Mouse (Mus musculus): ENCODE results near the gene Agbl4. TPM values are rescaled to one million over a fixed set of nuclear protein-coding genes. Genes with fewer than 3 reads are reported as not detected.

Agbl4 gene
- total RNA-seq, 2 experiments from 2014 or later: 13.4 to 15.3 TPM

GRCm38 (mm10) chr4:111432417-111432816, 1035.0 kb downstream of the Agbl4 start:
- no peak for DNase-seq (ENCODE audit: extremely low spot score in 1 of 2, low spot score in 1 of 2)

DNA sequence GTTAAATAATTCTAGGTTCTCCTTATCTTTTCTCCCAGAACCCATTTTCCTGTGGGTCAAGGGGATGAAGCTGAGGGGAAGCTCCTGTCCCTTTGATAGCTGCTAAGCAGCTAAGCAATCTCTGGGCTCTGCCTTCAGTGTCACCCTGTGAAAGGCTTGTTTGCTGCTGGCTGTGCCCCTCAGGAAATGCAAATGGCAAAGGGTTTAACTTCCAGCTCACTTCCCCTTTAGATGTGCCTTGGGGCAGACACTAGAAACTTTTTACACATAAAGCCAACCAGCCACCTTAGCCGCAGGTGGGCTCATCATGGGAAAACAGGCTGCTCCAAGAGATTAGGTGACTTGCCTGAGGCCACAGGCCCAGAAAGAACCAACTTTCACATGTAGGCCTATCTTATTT, 1044.2 kb downstream of the Agbl4 start:
- no peak for DNase-seq (ENCODE audit: extremely low spot score in 1 of 2, low spot score in 1 of 2)

- DNase-seq (ENCODE audit: extremely low spot score in 1 of 2, low spot score in 1 of 2): peak; percentile 19 to 55
These were observed 1045.2 kb downstream of the Agbl4 start for GRCm38 (mm10) chr4:111442435-111443238.

GRCm38 (mm10) chr4:111443906-111444615, 1046.6 kb downstream of the Agbl4 start:
- DNase-seq (ENCODE audit: extremely low spot score in 1 of 2, low spot score in 1 of 2): no peak

- DNase-seq (ENCODE audit: extremely low spot score in 1 of 2, low spot score in 1 of 2): no peak
These were observed 1047.2 kb downstream of the Agbl4 start for GRCm38 (mm10) chr4:111444616-111445160.

GRCm38 (mm10) chr4:111447918-111448317, 1050.5 kb downstream of the Agbl4 start:
- no peak for DNase-seq (ENCODE audit: extremely low spot score in 1 of 2, low spot score in 1 of 2)

DNA sequence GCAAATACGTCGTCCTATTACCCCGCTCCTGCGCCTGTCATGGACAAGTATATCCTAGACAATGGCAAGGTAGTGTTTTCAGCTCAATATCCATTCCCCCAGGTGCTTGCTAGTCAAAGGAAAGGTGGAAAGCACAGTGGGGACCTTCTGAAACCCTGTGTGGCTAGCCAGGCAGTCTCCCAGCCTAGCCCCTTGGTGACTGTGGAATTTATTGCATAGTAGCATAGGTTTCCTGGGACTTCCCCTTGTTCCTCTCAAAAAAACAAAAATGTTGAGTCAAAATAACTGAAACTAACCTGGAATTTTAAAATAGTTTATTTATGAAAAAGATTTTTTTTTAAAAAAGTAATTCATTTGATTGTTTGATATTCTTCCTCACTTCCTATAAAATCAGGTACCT, 1051.1 kb downstream of the Agbl4 start:
- DNase-seq (ENCODE audit: extremely low spot score in 1 of 2, low spot score in 1 of 2): no peak

DNA sequence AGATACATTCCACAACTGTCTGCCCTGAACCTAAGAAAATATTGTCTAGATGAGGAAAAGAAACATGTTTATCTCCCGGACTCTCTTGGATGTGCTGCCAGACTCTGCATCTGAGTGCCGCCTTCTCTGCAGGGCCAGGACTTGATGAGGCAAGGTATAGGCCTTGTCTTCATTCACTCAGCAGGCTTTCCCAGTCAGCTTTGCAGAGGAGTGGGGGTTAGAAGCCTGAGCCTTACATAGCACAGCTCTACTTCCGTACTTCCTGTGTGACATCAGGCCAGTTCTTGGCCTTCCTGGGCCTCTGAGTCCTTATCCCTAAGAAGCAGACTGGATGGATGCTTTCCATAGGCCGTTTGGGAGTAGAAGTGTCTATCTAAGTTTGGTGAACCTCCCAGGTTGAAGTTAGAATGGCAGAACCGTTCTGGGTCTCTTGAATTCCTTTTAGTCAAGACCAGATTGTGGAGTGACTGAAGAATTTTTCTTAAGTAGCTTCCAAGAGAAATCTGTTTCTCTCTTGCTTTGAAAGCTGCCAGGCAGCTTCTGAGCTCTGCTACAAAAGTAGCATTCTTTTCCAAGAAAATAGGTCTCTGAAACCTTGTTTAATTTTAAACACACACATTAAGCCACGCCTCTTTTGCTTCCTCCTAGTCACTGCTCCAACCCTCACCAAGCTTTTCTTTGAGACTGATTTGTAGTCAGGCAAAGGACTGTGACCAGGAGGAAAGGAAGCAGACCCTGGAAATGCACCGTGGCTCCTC, 1052.2 kb downstream of the Agbl4 start:
- no peak for DNase-seq (ENCODE audit: extremely low spot score in 1 of 2, low spot score in 1 of 2)

DNA sequence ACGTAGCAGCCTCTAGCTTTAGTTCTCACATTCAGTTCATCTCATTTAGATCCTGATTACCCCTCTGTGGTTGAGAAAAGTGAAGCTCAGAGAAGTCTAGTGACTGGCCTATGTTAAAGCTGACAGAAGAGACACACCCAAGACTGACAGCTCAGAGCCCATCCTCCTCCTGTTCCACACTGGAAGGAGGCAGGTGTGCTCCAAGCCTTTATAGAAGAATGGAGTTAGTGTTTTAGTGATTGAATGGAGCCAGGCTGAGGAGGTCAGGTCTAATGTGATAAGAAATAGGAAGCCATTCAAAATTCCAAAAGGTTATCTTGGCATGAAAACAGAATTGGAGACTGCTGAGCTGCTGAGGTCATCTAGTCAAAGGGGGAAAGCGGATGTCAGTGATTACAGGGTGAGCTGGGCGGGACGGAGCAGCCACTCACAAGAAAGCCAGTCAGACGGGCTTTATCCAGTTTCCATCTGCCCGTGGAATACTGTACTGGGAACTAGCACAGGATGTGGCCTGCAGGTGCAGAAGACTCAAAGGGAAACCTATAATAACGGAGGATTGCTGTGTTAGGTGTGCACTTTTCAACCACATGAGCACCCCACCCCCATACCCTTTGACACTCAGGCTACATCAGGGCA, 1053.9 kb downstream of the Agbl4 start:
- no peak for DNase-seq (ENCODE audit: extremely low spot score in 1 of 2, low spot score in 1 of 2)

DNA sequence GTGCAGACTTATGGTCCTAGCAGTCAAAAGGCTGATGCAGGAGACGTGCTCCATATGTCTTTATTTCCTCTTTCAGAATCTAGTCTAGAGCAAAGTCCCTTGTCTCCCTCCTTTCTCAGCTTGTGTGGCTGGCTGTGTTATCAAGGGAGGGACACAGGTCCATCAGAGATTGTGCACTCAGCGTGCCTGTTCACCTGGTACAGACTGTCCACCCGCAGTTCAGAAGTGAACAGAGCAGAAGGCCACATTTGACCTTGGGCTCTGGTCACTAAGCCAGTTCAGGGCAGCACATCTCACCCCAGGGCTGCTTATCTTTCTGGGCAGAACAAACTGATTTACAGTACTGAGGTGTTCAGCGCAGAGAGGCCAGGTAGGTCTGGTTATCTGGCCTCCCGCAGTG, 1054.7 kb downstream of the Agbl4 start:
- DNase-seq (ENCODE audit: extremely low spot score in 1 of 2, low spot score in 1 of 2): no peak

GRCm38 (mm10) chr4:111453275-111453674, 1055.8 kb downstream of the Agbl4 start:
- no peak for DNase-seq (ENCODE audit: extremely low spot score in 1 of 2, low spot score in 1 of 2)

DNA sequence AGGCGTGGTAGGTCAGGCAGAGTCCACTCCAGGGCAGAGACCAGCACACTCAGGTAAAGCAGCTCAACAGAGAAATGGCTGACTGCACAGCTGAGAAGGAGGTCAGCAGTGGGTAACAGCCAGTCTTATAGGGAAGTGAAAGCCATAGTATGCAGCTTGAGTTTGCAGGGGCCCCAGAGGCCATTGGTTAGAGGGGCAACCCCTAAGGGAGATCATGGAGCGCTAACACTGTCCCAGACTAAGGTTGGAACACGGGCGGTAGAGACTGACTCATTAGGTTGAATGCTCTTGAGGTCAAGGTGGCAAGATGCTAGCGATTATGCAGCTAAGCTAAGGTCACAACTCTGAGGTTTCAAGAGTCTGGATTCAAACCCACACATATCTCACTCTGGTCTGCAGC, 1058.2 kb downstream of the Agbl4 start:
- DNase-seq (ENCODE audit: extremely low spot score in 1 of 2, low spot score in 1 of 2): no peak

DNA sequence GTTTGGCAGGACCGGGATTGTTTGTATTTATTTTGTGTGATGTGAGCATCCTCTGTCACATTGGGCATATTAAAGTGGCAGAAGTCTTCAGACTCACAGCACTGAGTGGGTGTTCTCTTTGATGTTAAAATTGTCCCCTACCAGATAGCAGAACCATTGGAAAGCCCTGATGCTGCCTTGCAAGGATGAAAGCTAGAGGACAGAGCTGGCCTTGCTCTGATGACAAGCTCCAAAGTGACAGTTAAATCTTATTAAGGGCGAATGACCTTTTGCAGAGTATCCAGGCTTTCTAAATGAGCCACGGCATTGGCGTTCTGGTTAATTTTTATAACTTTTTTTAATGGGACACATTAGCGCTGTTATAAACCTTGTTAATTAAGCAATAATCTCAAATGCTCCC, 1060.1 kb downstream of the Agbl4 start:
- no peak for DNase-seq (ENCODE audit: extremely low spot score in 1 of 2, low spot score in 1 of 2)

GRCm38 (mm10) chr4:111467293-111467773, 1069.9 kb downstream of the Agbl4 start:
- DNase-seq (ENCODE audit: extremely low spot score in 1 of 2, low spot score in 1 of 2): no peak

GRCm38 (mm10) chr4:111467796-111468195, 1070.3 kb downstream of the Agbl4 start:
- no peak for DNase-seq (ENCODE audit: extremely low spot score in 1 of 2, low spot score in 1 of 2)

DNA sequence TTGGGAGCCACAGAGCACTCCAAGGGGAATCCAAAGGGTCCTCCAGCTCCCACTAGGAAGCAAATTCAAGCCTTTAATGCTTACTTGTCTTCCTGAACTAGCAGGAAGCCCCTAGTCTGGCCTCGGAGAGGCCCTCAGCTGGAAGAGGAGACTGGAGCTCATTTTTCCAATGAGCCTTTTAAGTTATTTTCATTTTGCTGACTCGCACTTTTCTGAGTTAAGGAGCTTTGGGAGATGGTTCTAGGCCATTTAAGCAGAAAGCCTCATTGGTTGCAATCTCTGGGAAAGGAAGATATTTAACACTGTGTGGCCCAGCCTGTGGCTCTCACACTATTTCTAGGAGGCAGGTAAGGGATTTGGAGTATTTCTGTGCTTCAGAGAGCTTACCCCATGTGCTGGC, 1072.4 kb downstream of the Agbl4 start:
- DNase-seq (ENCODE audit: extremely low spot score in 1 of 2, low spot score in 1 of 2): no peak

DNA sequence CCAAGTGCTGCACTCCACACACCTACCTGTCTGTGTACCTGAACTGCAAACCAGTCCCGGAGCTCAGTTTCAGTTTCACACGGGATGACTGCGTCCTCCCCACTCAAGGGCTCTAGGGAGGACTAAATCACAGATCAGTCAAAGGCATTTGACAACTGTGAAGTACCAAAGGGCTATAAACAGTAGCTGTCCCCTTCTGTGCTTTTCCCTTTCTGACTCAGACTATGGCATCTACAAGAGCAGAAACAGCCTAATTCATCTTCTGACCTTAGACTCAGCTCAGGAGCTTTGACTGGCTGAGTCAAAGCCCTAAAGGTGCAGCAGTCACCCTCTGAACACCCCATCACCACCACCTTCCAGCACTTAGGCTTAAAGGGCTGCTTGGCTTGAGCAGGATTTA, 1074.3 kb downstream of the Agbl4 start:
- no peak for DNase-seq (ENCODE audit: extremely low spot score in 1 of 2, low spot score in 1 of 2)

DNA sequence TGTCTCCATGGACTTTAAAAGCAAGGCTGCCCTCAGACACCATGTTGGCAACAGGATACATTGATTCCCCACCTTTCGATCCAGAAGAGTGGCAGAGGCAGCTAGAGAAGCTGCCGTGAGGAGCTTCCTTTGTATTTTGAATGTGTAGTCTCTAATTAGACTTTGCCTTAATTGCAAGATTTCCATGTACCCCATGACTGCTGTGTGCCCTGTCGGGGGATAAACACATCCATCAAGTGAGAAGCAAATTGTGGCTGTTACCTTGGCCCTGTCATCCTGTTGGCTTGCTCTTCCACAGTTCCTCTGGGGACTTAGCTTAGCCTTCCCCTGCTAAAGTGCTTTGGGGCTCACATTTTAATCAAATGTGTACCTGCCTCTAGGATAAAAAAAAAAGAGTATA, 1075.0 kb downstream of the Agbl4 start:
- no peak for DNase-seq (ENCODE audit: extremely low spot score in 1 of 2, low spot score in 1 of 2)

GRCm38 (mm10) chr4:111473014-111473413, 1075.6 kb downstream of the Agbl4 start:
- DNase-seq (ENCODE audit: extremely low spot score in 1 of 2, low spot score in 1 of 2): no peak

DNA sequence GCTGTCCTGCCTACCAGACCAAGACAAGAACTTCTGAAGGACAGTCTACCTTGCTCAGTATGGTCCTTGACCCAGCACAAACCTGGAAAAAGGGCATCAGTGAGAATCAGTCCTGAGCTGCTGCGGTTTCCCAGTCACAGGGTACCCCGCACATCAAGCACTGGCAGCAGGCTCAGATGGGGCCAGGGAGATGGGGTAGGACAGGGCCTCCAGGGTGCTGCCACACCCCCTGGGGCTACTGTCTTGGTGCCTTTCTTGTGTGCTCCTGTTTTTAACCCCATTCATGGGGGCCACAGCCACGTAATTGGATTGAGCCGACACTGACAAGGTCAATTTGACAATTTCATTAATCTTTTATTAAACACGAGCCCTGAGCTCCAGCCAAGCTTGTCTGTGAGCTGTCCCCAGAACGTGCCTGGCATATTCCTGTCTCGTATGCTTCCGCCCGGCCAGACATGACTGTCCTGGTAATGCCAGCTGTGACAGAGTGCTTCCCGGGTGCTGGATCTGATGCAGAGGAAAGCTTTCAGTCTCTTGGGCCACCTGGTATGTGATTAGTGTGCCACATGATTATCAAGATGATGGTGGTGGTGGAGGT, 1078.0 kb downstream of the Agbl4 start:
- DNase-seq (ENCODE audit: extremely low spot score in 1 of 2, low spot score in 1 of 2): no peak

All from layer of hippocampus, postnatal 25 days (tissue).